Mouse (Mus musculus): Measurements from ENCODE around the gene Mical2. TPM values are rescaled to one million over a fixed set of nuclear protein-coding genes. Genes with fewer than 3 reads are reported as not detected.
A peak's percentile ranks its signal among the peaks of the same experiment; 100 is the strongest.

Gene Mical2
- total RNA-seq, 4 experiments from 2014 or later: 82.0 to 100 (median 95.6) TPM

DNA sequence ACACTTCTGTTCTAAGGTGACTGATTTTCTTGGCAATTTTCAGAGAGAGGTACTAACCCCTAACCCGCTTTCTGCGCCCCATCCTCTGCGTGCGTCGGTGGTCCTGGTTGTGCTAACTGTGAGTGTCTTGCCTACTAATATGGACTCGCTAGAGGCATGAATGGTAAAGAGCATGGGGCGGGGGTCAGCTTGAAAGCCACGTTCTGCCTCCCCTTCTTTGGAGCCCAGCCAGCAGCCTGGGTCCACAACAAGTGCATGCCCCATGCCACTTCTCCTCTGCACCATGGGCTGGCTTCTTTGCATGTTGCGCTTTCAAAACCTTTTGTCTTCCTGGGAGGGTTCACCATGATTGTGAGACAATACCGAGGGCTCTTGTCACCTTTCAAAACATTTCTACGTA, 128.3 kb downstream of the Mical2 start:
- no peak for DNase-seq (ENCODE audit: low spot score)

DNA sequence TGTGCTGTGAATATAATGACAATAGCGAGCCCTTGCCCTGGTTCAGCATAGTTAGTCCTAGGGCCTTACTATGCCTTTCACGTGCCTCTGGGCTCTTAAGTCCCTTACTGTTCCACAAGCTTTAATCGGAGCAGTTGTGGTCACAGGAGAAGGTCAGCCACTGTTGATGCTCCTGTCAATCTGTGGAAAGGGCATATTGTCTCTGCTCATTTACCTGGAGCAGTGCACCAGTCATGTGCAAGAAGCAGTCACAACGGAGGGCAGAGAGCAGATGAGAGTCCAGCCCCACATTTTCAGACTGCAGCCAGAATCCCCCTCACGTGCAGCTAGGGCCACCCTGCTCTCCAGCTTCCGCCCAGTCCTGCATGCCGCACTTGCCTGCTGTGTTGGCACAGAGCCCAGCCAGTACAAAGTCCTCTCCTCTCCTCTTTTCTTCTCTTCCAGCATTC, 128.9 kb downstream of the Mical2 start:
- DNase-seq (ENCODE audit: low spot score): no peak

DNA sequence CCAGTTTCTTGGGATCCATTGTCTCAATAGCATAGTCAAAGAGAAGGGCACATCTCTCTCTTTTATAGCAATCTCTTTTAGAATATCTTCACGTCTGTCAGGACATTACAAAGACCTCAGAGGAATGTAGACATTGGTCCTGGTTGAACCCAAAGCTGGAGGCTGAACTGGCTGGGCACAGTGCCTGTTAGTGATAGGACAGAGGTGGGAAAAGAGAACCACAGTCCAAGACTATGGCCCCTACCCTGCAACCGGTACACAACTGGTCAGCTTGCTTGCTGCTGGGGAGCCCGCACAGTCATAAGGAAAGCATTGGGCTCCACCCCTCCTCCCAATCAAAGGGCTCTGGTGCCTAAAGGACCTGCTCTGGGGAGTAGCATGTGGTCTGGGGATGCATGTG, 133.9 kb downstream of the Mical2 start:
- DNase-seq (ENCODE audit: low spot score): no peak

DNA sequence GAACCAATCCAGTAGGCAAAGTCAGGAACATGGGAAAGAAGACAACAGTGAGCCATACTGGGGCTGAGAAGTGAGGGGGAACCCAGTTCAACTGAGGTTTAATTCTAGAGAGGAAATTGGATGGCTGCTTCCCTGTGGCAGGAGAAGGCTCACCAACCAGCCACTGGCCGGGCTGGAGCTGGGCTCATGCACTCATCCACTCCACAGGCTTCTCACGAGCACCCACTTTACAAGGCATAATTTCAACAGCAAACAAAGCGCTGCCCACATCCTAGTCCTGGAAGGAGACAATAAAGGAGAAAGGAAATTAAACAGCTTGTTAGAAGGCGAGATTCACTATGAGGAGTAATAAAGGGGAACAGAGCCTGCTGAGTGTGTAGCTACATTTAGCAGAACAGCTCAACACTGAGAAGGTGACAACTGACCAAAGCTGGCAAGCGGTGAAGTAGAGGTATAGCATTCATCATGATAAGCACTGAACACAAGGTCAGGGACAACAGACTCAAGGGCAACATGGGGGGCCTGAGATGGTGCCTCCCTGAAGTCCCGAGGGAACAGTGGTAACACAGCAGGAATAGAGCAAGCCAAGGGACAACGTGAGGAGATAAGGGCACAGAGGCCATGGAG, 137.0 kb downstream of the Mical2 start:
- DNase-seq (ENCODE audit: low spot score): peak; percentile 35

DNA sequence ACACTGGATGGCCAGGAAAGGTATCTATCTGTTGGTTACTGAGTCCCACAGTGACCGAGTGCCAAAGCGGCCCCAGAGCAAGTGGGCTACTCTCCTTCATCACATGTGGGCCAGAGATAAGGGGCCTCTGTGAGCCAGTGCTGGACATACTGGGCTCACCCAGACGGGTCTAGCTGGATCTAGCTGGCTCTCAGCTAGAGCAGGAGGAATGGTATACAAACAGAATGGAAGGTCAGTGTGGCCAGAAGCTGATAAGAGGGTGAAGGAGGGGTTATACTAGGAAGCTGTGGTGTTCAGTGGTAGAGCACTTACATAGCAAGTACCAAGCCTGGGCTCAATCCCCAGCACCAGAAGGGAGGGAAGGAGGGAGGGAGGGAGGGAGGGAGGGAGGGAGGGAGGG, 140.2 kb downstream of the Mical2 start:
- no peak for DNase-seq (ENCODE audit: low spot score)

- DNase-seq (ENCODE audit: low spot score): peak; percentile 87
Measured at GRCm38 (mm10) chr7:112369046-112369445, 143.4 kb downstream of the Mical2 start.

- no peak for DNase-seq (ENCODE audit: low spot score)
Measured at GRCm38 (mm10) chr7:112369977-112370376, 144.3 kb downstream of the Mical2 start.

- DNase-seq (ENCODE audit: low spot score): no peak
Measured at GRCm38 (mm10) chr7:112371387-112371786, 145.7 kb downstream of the Mical2 start.

- DNase-seq (ENCODE audit: low spot score): no peak
Measured at GRCm38 (mm10) chr7:112374035-112374434, 148.4 kb downstream of the Mical2 start.

GRCm38 (mm10) chr7:112375062-112375461, 149.4 kb downstream of the Mical2 start:
- no peak for DNase-seq (ENCODE audit: low spot score)

GRCm38 (mm10) chr7:112375900-112376299, 150.2 kb downstream of the Mical2 start:
- DNase-seq (ENCODE audit: low spot score): no peak

GRCm38 (mm10) chr7:112376611-112377010, 151.0 kb downstream of the Mical2 start:
- no peak for DNase-seq (ENCODE audit: low spot score)

DNA sequence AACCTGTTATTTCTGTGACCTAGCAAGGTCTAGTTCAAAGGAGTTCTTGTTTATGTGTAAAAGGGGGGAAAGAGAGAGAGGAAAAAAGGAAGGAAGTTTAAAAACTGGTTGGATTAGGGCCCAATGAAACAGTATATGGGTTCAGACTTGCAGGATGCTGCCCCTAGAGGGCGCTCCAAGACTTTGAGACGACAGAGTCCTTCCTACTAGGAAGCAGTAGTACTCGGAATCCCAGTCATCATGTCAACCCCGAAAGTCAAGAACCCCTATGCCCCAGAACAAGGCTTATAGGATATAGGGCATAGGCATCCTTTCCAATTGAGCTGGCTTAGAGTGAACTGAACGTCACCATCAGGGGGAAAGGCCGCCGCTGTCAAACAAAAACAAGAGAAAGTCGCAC, 151.7 kb downstream of the Mical2 start:
- DNase-seq (ENCODE audit: low spot score): peak; percentile 56

- DNase-seq (ENCODE audit: low spot score): no peak
Measured at GRCm38 (mm10) chr7:112378056-112378455, 152.4 kb downstream of the Mical2 start.

GRCm38 (mm10) chr7:112378476-112378875, 152.8 kb downstream of the Mical2 start:
- no peak for DNase-seq (ENCODE audit: low spot score)

DNA sequence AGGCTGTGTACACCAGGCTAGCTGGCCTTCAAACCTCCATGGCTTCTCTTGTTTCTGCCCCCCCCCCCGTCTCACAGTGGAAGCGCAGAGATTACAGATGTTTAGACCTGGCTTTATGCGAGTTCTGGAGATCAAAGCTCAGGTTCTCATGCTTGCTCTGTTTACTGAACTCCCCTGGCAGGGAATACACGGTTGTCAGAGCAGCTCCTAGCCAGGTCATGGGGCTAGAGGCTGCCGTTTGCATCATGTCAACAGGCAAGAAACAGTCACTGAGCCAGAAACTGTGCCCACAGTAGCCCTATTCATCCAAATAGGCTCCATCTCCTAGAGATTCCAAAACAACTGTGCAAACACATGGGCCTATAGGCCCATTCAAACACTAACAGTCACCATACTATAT, 160.9 kb downstream of the Mical2 start:
- no peak for DNase-seq (ENCODE audit: low spot score)

- no peak for DNase-seq (ENCODE audit: low spot score)
Measured at GRCm38 (mm10) chr7:112387876-112388275, 162.2 kb downstream of the Mical2 start.

DNA sequence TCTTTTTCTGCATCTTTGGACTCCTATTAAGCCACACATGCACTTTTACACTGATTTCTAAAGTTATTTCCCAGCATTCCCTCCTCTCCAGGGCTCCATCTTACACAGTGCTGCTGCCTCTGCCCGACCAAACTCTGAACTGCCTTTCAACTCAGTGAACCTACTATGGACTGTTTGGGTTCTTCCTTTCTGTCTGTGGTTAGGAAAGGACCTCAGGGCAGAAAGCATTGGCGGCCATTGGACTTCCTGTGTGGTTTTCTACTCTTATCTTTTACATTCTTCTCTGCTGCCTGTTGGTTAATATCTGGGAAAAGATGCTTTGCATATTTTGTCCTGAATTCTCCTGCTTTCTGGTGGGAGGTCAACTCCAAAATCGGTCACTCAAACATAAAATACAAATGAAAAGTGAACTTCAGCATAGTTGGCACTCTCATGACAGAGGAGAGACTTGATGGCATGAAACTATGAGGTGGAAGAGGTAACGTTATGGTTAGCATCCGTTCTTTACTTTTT, 162.8 kb downstream of the Mical2 start:
- no peak for DNase-seq (ENCODE audit: low spot score)

GRCm38 (mm10) chr7:112389611-112390251, 164.1 kb downstream of the Mical2 start:
- DNase-seq (ENCODE audit: low spot score): no peak

DNA sequence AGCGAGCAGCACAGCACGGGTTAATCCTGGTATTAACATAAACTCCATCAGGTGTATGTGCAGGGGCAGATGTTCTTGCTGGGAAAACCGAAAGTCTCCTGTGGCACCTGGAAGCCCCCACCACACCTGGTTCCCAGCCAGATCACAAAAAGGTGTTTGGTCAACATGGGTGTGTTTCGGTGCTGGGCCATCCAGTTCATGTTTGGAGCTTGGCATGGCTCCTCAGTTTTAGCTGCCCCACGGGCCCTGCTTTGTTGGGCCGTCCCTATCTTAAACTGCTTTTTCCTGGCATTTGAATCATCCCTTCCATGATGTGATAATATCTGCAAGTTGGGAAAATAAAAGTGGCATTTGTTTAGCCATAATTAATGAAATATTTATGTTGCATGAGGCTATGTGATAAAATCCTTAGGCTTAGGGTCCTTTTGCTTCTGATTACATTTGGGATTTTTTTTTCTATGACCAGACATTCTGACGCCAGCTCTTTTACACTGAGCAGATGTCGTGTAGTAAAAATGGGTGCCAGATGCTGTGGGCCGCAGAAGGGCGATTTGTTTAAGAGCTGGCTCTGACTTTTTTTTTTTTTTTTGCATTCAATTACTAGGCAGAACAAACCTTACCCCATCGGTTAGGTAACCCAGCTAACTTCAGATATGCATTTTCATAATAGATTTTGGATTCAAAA, 164.7 kb downstream of the Mical2 start:
- no peak for DNase-seq (ENCODE audit: low spot score)

DNA sequence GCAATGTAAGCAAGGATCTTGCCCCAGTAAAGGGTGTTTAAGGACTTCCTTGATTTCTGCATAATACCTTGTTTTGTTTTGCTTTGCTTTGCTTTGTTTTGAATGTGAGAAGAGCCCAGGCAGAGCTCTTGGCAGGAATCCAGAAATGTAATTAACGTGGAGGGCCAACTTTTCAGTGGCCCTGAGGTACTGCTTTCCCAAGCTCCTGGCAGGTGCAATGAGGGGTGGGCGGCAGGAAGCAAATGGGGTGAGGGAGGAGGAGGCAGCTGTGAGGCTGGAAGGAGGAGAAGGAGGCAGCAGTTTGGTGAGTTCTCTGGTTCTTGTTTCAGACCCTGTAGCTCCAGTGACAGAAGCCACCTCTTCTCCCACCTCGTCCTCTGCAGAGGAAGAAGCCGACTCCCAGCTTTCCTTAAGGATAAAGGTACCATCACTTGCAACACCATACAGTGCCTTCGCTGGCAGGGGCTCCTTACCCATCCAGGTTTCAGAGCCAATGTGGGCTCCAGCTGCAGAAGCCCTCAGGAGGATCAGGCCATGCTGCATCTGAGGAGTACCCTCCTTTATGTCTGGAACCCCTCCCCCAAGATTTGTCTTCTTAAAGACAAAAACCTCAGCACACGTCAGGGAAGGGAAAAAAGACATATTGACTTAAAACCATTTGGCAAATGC, 165.4 kb downstream of the Mical2 start:
- DNase-seq (ENCODE audit: low spot score): no peak

DNA sequence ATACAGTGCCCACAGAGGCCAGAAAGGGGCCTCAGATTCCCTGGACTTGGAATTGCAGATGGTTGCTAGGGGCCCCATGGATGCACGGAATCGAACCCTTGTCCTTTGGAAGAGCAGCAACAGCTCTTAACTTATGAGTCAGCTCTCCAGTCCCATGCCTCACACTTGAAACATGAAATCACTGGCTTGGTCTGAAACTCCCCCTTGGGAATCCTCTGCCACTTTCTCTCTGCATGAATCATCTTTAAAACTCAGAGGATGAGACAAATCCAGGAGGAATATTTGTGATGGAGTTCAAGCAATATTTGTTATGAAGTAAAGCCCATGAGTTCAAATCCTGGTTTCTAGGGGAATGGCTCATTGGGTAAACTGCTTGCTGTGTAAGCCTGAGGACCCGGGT, 172.1 kb downstream of the Mical2 start:
- DNase-seq (ENCODE audit: low spot score): no peak

Measured in heart, adult 8-10 months (tissue).